Mouse (Mus musculus) midbrain, embryonic 15.5 days (tissue): ENCODE results near the gene Cd47. TPM values are rescaled to one million over a fixed set of nuclear protein-coding genes. Genes with fewer than 3 reads are reported as not detected.

Source experiments
- ATAC-seq: fragments of 200-750 bp; cut with Nextera tagmentation; replicated peaks from 2 replicates; pipeline ENCODE4 v1.8.0; 2017; ENCODE audit warnings: moderate TSS enrichment
- H3K27ac ChIP-seq: fragments of 300-500 bp; sonication (generic); 2 replicates; pipeline ENCODE4 v1.5.1; 2015; ENCODE audit warnings: mild to moderate bottlenecking, inconsistent platforms
- H3K27me3 ChIP-seq: fragments of 300-500 bp; sonication (generic); replicated peaks from 2 replicates; pipeline ENCODE4 v1.6.1; 2015; ENCODE audit warnings: inconsistent platforms
- H3K36me3 ChIP-seq: fragments of 300-500 bp; sonication (generic); replicated peaks from 2 replicates; pipeline ENCODE4 v1.6.1; 2015; ENCODE audit warnings: inconsistent platforms
- H3K4me1 ChIP-seq: fragments of 300-500 bp; sonication (generic); 2 replicates; pipeline ENCODE4 v1.6.1; 2015; ENCODE audit warnings: inconsistent platforms
- H3K4me2 ChIP-seq: fragments of 300-500 bp; sonication (generic); 2 replicates; pipeline ENCODE4 v1.6.1; 2015; ENCODE audit warnings: inconsistent platforms, mild to moderate bottlenecking, moderate library complexity
- H3K4me3 ChIP-seq: fragments of 300-500 bp; sonication (generic); 2 replicates; pipeline ENCODE4 v1.5.1; 2015; ENCODE audit warnings: mild to moderate bottlenecking, inconsistent platforms
- H3K9ac ChIP-seq: fragments of 300-500 bp; sonication (generic); 2 replicates; pipeline ENCODE4 v1.6.1; 2015; ENCODE audit warnings: mild to moderate bottlenecking, inconsistent platforms
- H3K9me3 ChIP-seq: fragments of 300-500 bp; sonication (generic); 2 replicates; pipeline ENCODE4 v1.6.1; 2016; ENCODE audit warnings: inconsistent platforms
- WGBS: fragments of 180-500 bp; shearing (Covaris S2); methylation state at CpG from one replicate; pipeline ENCODE4 v1.1.7; 2015; ENCODE audit warnings: mixed read lengths; 5-methylcytosine and 5-hydroxymethylcytosine counted together
- polyA plus RNA-seq: library from polyadenylated mRNA; unstranded; fragments of >200 nt; fragmentation: Nextera tagmentation; extraction: Ambion mirVana; gene quantifications from 2 replicates; pipeline ENCODE4 v1.2.1, GENCODE M21; 2015

The Cd47 gene
- polyA plus RNA-seq, 1 experiment from 2014 or later: 134 TPM

GRCm38 (mm10) chr16:49773068-49773467, 27.3 kb upstream of the Cd47 start:
- Histone ChIP-seq H3K27ac (no peak overlapping the region), H3K4me2 (no peak overlapping the region), H3K36me3 (no peaks in the 10 kb centered on the region), H3K4me1 (no peaks in the 10 kb centered on the region), H3K9me3 (no peaks in the 10 kb centered on the region), H3K9ac (no peak overlapping the region), H3K4me3 (no peak overlapping the region), H3K27me3 (no peaks in the 10 kb centered on the region)
- no peak for ATAC-seq
- 88% methylated on average over 1 of the region's 1 CpGs for WGBS

DNA sequence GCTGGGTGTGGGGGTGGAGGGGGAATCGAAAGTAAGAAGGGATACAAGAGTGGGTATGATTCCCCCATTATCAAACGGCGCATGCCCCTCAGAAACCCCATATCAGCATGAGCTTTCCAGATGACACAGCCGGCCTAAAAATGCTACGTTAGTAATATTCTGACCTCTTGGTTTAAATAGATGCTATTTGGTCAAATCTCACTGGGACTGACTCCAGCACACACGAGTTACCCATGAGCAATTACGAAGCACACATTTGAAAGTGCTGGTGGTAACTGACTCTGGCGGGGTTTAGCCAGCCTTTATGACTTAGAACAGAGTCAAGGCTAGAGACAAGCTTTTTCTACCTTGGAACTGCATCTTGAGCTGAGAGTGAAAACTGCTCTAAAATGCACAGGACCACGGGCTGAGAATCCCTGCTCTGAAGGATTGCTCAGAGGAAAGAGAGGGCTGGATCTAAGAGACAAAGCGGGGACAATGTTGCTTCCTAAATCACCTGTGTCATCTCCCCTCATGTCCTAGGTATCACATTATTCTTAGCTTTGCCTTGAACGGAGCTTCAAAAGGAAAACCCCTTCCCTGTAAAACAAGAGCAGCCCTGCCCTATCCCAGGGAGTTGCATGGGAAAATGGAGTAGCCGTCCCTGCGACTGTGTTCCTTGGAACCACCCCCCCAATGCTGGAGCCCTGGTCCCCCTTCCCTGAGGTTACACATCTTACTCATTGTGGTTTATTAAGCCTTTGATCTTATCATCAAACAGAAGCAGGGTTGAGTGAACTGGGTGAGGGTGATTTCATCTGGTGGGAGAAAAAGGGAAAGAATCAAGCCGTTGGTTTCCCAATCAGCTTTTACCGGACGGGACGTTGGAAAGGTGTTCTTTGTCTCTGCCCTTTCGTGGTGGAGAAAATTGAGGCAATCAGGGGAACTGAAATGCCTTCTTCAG, 26.0 kb upstream of the Cd47 start:
- H3K4me3 ChIP-seq: no peak overlapping the region
- WGBS: 85% methylated on average over 18 of the region's 18 CpGs
- no peak for ATAC-seq

DNA sequence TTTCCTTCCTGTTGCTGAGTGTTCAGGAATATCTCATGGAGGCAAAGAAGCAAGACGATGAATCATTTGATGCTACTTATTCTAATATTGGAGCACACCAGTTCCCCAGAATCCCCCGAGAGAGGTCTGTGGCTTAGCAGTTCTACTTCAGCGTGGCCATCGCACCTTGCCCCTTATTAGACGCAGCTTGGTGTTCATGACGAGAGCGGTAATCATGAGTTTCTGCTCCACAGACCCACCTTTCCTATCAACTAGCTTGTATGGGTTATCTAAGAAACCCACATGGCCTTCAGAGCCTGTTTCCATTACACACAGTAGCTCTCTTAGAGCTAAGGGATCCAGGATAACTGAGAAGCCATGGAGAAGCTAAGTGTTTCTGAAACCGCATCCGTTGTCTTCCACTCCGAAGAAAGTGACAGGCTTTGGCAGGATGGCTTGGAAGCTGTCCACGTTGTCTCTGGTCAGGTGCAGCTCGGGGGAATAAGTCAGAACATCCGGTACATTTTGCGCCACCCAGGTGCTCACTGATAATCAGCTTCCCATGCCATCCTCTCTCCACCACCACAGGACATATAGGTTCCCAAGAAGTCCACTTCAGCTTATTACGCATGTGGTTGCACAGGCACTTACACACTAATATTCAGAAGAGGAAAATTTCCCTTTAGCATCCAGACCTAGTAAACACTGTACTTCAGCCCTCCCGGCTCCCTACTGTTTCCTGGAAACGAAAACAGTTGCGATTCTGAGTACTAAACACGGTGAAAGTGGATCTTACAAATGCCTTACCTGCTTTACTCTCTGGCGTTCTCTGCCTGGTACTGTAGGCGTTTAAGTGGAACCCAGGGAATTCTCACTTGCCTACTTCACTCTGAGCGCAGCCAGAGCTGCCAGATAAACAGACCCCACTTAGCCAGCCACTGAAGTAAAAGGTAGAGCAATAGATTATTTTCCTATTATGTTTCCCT, 25.0 kb upstream of the Cd47 start:
- H3K27ac ChIP-seq: no peak overlapping the region
- no peak overlapping the region for H3K4me2 ChIP-seq
- no peak overlapping the region for H3K9ac ChIP-seq
- H3K4me1 ChIP-seq: no peaks in the 10 kb centered on the region
- no peaks in the 10 kb centered on the region for H3K27me3 ChIP-seq
- 89% methylated on average over 22 of the region's 22 CpGs for WGBS
- no peak overlapping the region for H3K4me3 ChIP-seq
- no peak for ATAC-seq
- H3K36me3 ChIP-seq: no peaks in the 10 kb centered on the region
- H3K9me3 ChIP-seq: no peaks in the 10 kb centered on the region

More for the DNA sequence above, 26.0 kb upstream of the Cd47 start:
- H3K9ac ChIP-seq: no peak overlapping the region
- no peak overlapping the region for H3K4me2 ChIP-seq
- no peaks in the 10 kb centered on the region for H3K4me1 ChIP-seq
- no peaks in the 10 kb centered on the region for H3K27me3 ChIP-seq
- no peaks in the 10 kb centered on the region for H3K36me3 ChIP-seq
- no peak overlapping the region for H3K27ac ChIP-seq
- no peaks in the 10 kb centered on the region for H3K9me3 ChIP-seq

DNA sequence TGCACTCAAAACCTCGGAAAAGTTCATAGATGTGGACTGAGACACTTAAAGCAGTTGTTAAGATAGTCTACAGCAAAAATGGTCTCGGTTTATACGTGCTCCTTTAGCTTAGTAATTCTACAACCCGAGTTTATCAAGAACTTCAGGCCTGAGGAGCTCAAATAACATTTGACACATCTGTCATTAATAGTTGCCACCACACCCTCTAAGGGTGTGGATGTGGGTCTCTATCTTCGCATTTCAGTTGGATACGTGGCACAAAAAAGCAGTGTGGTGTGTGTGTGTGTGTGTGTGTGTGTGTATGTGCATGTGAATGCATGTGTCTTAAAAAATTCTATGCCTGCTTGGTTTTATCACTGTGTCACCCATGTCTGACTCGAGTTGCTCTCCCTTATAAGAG, 23.4 kb upstream of the Cd47 start:
- no peak overlapping the region for H3K9ac ChIP-seq
- H3K4me1 ChIP-seq: no peaks in the 10 kb centered on the region
- H3K9me3 ChIP-seq: no peaks in the 10 kb centered on the region
- no peak for ATAC-seq
- no peak overlapping the region for H3K27ac ChIP-seq
- H3K4me3 ChIP-seq: no peak overlapping the region
- 82% methylated on average over 7 of the region's 7 CpGs for WGBS
- H3K4me2 ChIP-seq: no peak overlapping the region
- H3K36me3 ChIP-seq: no peaks in the 10 kb centered on the region
- H3K27me3 ChIP-seq: no peaks in the 10 kb centered on the region

GRCm38 (mm10) chr16:49781556-49782156, 18.7 kb upstream of the Cd47 start:
- Histone ChIP-seq H3K4me3 (no peak overlapping the region), H3K9me3 (no peaks in the 10 kb centered on the region), H3K27me3 (no peaks in the 10 kb centered on the region), H3K4me1 (no peaks in the 10 kb centered on the region), H3K4me2 (no peak overlapping the region), H3K36me3 (no peaks in the 10 kb centered on the region), H3K9ac (no peak overlapping the region), H3K27ac (no peak overlapping the region)
- ATAC-seq: no peak
- 88% methylated on average over 5 of the region's 5 CpGs for WGBS

- no peak for ATAC-seq
- H3K4me2 ChIP-seq: no peak overlapping the region
- H3K4me3 ChIP-seq: no peak overlapping the region
- H3K4me1 ChIP-seq: no peaks in the 10 kb centered on the region
- no peaks in the 10 kb centered on the region for H3K36me3 ChIP-seq
- no peak overlapping the region for H3K27ac ChIP-seq
- no peaks in the 10 kb centered on the region for H3K27me3 ChIP-seq
- H3K9ac ChIP-seq: no peak overlapping the region
- H3K9me3 ChIP-seq: no peaks in the 10 kb centered on the region
Measured at GRCm38 (mm10) chr16:49783369-49783768, 17.0 kb upstream of the Cd47 start.

DNA sequence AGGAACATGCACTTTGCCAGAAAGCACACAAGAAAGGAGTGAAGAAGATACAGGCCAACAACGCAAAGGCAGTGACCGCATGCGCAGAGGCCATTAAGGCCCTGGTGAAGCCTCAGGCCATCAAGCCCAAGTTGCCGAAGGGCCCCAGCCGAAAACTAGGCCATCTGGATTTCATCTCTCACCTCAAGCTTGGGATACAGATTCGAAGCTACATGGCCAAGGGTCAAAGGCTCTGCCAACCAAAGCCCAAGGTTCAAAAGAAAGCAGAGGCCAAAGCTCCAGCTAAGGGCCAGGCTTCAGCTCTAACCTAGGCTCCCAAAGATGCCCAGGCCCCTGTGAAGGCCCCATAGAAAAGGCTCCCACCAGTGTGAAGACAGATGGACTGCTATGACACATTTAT, 14.2 kb upstream of the Cd47 start:
- Histone ChIP-seq H3K9me3 (no peaks in the 10 kb centered on the region), H3K27ac (no peak overlapping the region), H3K4me3 (no peak overlapping the region), H3K27me3 (no peaks in the 10 kb centered on the region), H3K9ac (no peak overlapping the region), H3K4me2 (no peak overlapping the region), H3K4me1 (no peaks in the 10 kb centered on the region), H3K36me3 (no peaks in the 10 kb centered on the region)
- WGBS: 95% methylated on average over 6 of the region's 6 CpGs
- ATAC-seq: no peak

DNA sequence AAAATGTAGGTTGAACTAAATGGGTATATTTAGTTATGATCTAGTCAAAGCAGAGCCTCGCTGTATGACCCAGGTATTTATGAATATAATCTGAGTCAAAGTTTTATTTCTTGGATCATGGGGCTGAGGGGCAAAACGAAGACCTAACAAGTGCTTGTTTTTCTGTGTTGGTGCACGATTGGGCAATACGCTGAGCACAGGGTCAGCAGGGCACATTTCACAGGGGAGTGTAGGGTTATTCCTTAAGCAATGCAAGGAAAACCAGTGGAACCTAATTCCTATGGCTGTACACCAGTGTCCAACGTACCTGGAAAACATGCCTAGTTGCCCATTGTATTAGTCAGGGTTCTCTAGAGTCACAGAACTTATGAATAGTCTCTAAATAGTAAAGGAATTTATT, 12.6 kb upstream of the Cd47 start:
- 94% methylated on average over 5 of the region's 5 CpGs for WGBS

GRCm38 (mm10) chr16:49790575-49791465, 9.5 kb upstream of the Cd47 start:
- H3K4me1 ChIP-seq: no peaks in the 10 kb centered on the region
- H3K4me3 ChIP-seq: no peak overlapping the region
- ATAC-seq: no peak
- H3K36me3 ChIP-seq: no peaks in the 10 kb centered on the region
- no peaks in the 10 kb centered on the region for H3K9me3 ChIP-seq
- H3K9ac ChIP-seq: no peak overlapping the region
- no peaks in the 10 kb centered on the region for H3K27me3 ChIP-seq
- H3K4me2 ChIP-seq: no peak overlapping the region
- no peak overlapping the region for H3K27ac ChIP-seq
- 82% methylated on average over 9 of the region's 9 CpGs for WGBS

More for the DNA sequence above, 12.6 kb upstream of the Cd47 start:
- no peak overlapping the region for H3K9ac ChIP-seq
- H3K9me3 ChIP-seq: no peaks in the 10 kb centered on the region
- no peak for ATAC-seq
- H3K27ac ChIP-seq: no peak overlapping the region
- H3K27me3 ChIP-seq: no peaks in the 10 kb centered on the region
- no peak overlapping the region for H3K4me3 ChIP-seq
- H3K4me2 ChIP-seq: no peak overlapping the region
- no peaks in the 10 kb centered on the region for H3K36me3 ChIP-seq
- no peaks in the 10 kb centered on the region for H3K4me1 ChIP-seq

DNA sequence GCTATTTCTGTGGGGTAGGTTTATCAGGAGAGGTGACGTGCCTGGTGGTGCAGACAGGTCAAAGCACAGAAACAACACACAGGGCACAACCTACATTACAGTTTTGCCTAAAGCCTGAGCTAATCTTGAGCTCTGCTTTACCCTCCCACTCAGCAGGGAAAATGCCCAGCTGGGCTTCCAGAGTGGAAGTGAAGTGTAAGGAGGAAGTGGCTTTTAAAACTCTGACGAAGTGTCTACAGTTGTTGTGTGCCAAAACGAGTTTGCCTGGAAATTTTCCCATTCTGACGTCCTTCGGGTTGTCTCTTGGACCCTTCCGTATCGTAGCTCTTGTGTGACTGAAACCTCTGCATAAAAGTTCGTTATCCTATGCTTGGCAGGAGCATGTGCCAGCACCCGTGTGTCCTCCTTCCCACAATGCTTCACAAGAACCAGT, 7.9 kb upstream of the Cd47 start:
- H3K4me3 ChIP-seq: no peak overlapping the region
- no peaks in the 10 kb centered on the region for H3K9me3 ChIP-seq
- 73% methylated on average over 9 of the region's 9 CpGs for WGBS
- no peak overlapping the region for H3K9ac ChIP-seq
- no peaks in the 10 kb centered on the region for H3K4me1 ChIP-seq
- ATAC-seq: no peak
- H3K4me2 ChIP-seq: no peak overlapping the region
- H3K27ac ChIP-seq: no peak overlapping the region
- no peaks in the 10 kb centered on the region for H3K36me3 ChIP-seq
- no peaks in the 10 kb centered on the region for H3K27me3 ChIP-seq

GRCm38 (mm10) chr16:49793596-49793995, 6.7 kb upstream of the Cd47 start:
- ATAC-seq: no peak
- no peaks in the 10 kb centered on the region for H3K4me1 ChIP-seq
- 92% methylated on average over 9 of the region's 9 CpGs for WGBS
- H3K4me2 ChIP-seq: no peak overlapping the region
- H3K27ac ChIP-seq: no peak overlapping the region
- no peak overlapping the region for H3K4me3 ChIP-seq
- H3K27me3 ChIP-seq: no peaks in the 10 kb centered on the region
- H3K9me3 ChIP-seq: no peaks in the 10 kb centered on the region
- H3K36me3 ChIP-seq: no peaks in the 10 kb centered on the region
- H3K9ac ChIP-seq: no peak overlapping the region
